Mouse (Mus musculus): ENCODE measurements around the gene Prpf38b.

- TF ChIP-seq CHD2 (IDR thresholded peaks at IDR 0.05; ENCODE audit: low read depth, low read length) (no peak), HCFC1 (IDR thresholded peaks at IDR 0.05; ENCODE audit: borderline replicate concordance, insufficient read depth, low read length) (no peak), MAFK (IDR thresholded peaks at IDR 0.05; ENCODE audit: insufficient read depth, low read depth, low read length) (no peak), ZC3H11A (IDR thresholded peaks at IDR 0.05; ENCODE audit: borderline replicate concordance, low read depth, low read length) (no peak)
These were observed 29.5 kb upstream of the Prpf38b start for GRCm38 (mm10) chr3:108940996-108941395.

Data from ES-E14 (cell line).